Mouse (Mus musculus) liver, adult 2 months (tissue): ENCODE measurements around the gene Myo1c.

ENCODE experiments used
- CTCF ChIP-seq: fragments of 200-500 bp; IDR thresholded peaks from 2 replicates; pipeline ENCODE4 v1.5.1; 2011; ENCODE audit warnings: low read depth, low read length, control low read depth
- POLR2A ChIP-seq: fragments of 200-500 bp; IDR thresholded peaks from 2 replicates; pipeline ENCODE4 v1.6.1; 2011; ENCODE audit warnings: low read length, control low read depth; ENCODE audit not compliant: insufficient read depth; ENCODE audit errors: extremely low read depth

DNA sequence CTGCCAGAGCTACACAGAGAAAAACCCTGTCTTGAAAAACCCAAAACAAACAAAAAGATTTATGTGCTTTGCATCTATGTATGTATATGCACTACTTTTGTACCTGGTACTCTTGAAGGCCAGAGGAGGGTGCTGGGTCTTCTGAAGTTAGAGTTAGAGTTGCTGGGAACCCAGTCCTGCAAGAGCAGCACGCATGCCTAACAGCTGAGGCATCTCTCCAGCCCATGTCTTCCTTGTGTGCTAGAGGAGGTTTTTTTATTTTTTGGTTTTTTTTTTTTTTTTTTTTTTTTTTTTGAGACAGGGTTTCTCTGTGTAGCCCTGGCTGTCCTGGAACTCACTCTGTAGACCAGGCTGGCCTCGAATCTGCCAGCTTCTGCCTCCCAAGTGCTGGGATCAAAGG, 37.8 kb downstream of the Myo1c start:
- no peak for TF ChIP-seq CTCF
- no peak for TF ChIP-seq POLR2A
